Mouse (Mus musculus) liver, adult 2 months (tissue): Measurements from ENCODE around the gene Mmel1.

ENCODE experiments used
- CTCF ChIP-seq: fragments of 200-500 bp; IDR thresholded peaks from 2 replicates; pipeline ENCODE4 v1.5.1; 2011; ENCODE audit warnings: low read depth, low read length, control low read depth
- POLR2A ChIP-seq: fragments of 200-500 bp; IDR thresholded peaks from 2 replicates; pipeline ENCODE4 v1.6.1; 2011; ENCODE audit warnings: low read length, control low read depth; ENCODE audit not compliant: insufficient read depth; ENCODE audit errors: extremely low read depth

DNA sequence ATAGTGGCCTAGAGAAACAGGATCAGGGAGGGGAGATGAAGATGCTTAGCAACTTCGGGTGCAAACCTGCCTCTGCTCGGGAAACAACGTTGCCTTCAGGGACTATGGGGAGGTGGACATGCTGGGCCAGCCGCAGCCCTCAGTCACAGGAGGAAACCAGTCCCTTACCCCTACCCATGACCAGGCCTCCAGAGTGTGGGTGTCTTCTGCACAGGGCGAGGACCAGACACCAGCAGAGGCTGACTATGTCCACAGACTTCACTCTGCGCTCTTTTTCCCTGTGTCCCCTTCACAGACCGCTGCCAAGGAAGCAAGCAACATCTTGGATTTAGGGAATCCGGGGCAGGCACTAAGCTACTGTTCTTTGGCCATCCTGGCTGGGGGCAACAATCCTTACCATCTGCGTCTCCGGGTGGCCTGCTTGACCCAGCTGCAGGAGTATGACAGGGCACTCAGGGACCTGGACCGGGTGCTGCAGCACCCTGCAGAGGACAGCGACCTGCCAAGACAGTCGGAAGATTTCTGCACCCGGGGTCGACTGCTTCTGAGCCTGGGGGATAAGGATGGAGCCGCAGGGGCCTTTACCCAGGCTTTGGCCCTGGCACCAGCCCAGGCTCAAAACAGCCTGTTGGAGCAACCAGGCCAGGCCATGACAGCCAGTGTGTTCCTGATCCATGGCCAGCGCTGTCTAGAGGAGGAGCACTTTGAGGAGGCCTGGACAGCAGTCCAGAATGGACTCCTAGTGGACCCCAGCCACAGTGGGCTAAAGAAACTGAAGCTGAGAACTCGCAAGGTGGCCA, 4.2 kb upstream of the Mmel1 start:
- TF ChIP-seq POLR2A (no peak), CTCF (no peak)
